Mouse (Mus musculus): ENCODE measurements around the gene Tardbp. TPM values are rescaled to one million over a fixed set of nuclear protein-coding genes. Genes with fewer than 3 reads are reported as not detected.

The Tardbp gene
- total and polyA plus RNA-seq, 3 experiments = 176 to 618 (median 341) TPM

- H3K9me3 ChIP-seq (replicated peaks; ENCODE audit: low read length) = no peaks in the 10 kb centered on the region
- peaks cover 2 to 4% of the 10 kb centered on the region in 2 experiments; a peak in 1 of 4 replicates for H3K4me1 ChIP-seq (ENCODE audit: control insufficient read depth in 1 of 2, insufficient read depth in 2 of 2)
- no peaks in the 10 kb centered on the region for H3K36me3 ChIP-seq (replicated peaks in 1 of 2; ENCODE audit: control insufficient read depth in 1 of 2, insufficient read depth in 1 of 2, low read length in 1 of 2)
- no peak overlapping the region for H3K4me3 ChIP-seq (replicated peaks in 1 of 3; ENCODE audit: low read depth in 2 of 3, low read length in 2 of 3, poor library complexity in 1 of 3)
- DNase-seq (ENCODE audit: extremely low read depth) = no peak
- no peak overlapping the region for H3K27ac ChIP-seq (ENCODE audit: insufficient read depth, low read depth)
- H3K27me3 ChIP-seq (replicated peaks) = peaks cover 57% of the 10 kb centered on the region
- H3K9ac ChIP-seq (ENCODE audit: insufficient read depth, low read depth) = no peak overlapping the region
- H3K79me2 ChIP-seq (replicated peaks; ENCODE audit: control insufficient read depth, extremely low read depth, insufficient read depth, poor library complexity, severe bottlenecking) = no peaks in the 10 kb centered on the region
- H3K4me2 ChIP-seq (ENCODE audit: insufficient read depth, low read depth, poor library complexity, severe bottlenecking) = no peak overlapping the region
- dilution Hi-C loops (cut with MboI; ENCODE audit: extremely low pct_ligation_motif_present, extremely low pct_unique_long_range_greater_than_20kb, low sequenced_read_pairs) (no loop called here), in situ Hi-C loops (cut with MboI; ENCODE audit: low pct_ligation_motif_present, low pct_unique_long_range_greater_than_20kb, low sequenced_read_pairs) (no loop called here)
- TF ChIP-seq CHD1 (IDR thresholded peaks at IDR 0.05; ENCODE audit: low read depth, low read length) = no peak
- no peak for TF ChIP-seq JUND (conservative IDR thresholded peaks at IDR 0.05; ENCODE audit: low read depth, low read length)
- no peak for TF ChIP-seq MEF2A (IDR thresholded peaks at IDR 0.05; ENCODE audit: borderline replicate concordance, low read depth, low read length)
Measured at GRCm38 (mm10) chr4:148660174-148660573, 33.4 kb upstream of the Tardbp start.

- peaks cover 39% of the 10 kb centered on the region for H3K27me3 ChIP-seq (replicated peaks)
- in situ Hi-C loops (cut with MboI; ENCODE audit: low pct_ligation_motif_present, low pct_unique_long_range_greater_than_20kb, low sequenced_read_pairs) (no loop called here), dilution Hi-C loops (cut with MboI; ENCODE audit: extremely low pct_ligation_motif_present, extremely low pct_unique_long_range_greater_than_20kb, low sequenced_read_pairs) (no loop called here)
- H3K4me2 ChIP-seq (ENCODE audit: insufficient read depth, low read depth, poor library complexity, severe bottlenecking) = no peak overlapping the region
- H3K27ac ChIP-seq (ENCODE audit: insufficient read depth, low read depth) = no peak overlapping the region
- peaks cover 11% of the 10 kb centered on the region for H3K9me3 ChIP-seq (replicated peaks; ENCODE audit: low read length)
- no peak overlapping the region for H3K4me3 ChIP-seq (replicated peaks in 1 of 3; ENCODE audit: low read depth in 2 of 3, low read length in 2 of 3, poor library complexity in 1 of 3)
- H3K9ac ChIP-seq (ENCODE audit: insufficient read depth, low read depth) = no peak overlapping the region
- no peaks in the 10 kb centered on the region for H3K79me2 ChIP-seq (replicated peaks; ENCODE audit: control insufficient read depth, extremely low read depth, insufficient read depth, poor library complexity, severe bottlenecking)
- peaks cover 2 to 4% of the 10 kb centered on the region in 2 experiments; a peak in 1 of 4 replicates for H3K4me1 ChIP-seq (ENCODE audit: control insufficient read depth in 1 of 2, insufficient read depth in 2 of 2)
- no peaks in the 10 kb centered on the region for H3K36me3 ChIP-seq (replicated peaks in 1 of 2; ENCODE audit: control insufficient read depth in 1 of 2, insufficient read depth in 1 of 2, low read length in 1 of 2)
- DNase-seq (ENCODE audit: extremely low read depth) = no peak
- no peak for TF ChIP-seq NRF1 (IDR thresholded peaks at IDR 0.05; ENCODE audit: low read depth, low read length)
- no peak for TF ChIP-seq CHD1 (IDR thresholded peaks at IDR 0.05; ENCODE audit: low read depth, low read length)
- TF ChIP-seq MXI1 (IDR thresholded peaks at IDR 0.05; ENCODE audit: low read depth, low read length) = no peak
- no peak for TF ChIP-seq KAT2A (IDR thresholded peaks at IDR 0.05; ENCODE audit: insufficient replicate concordance, low read length)
- TF ChIP-seq MAFK (IDR thresholded peaks at IDR 0.05; ENCODE audit: insufficient replicate concordance, low read length) = no peak
- no peak for TF ChIP-seq EP300 (IDR thresholded peaks at IDR 0.05; ENCODE audit: low read length)
- TF ChIP-seq USF1 (IDR thresholded peaks at IDR 0.05; ENCODE audit: low read depth, low read length) = no peak
- TF ChIP-seq MEF2A (IDR thresholded peaks at IDR 0.05; ENCODE audit: borderline replicate concordance, low read depth, low read length) = no peak
Measured at GRCm38 (mm10) chr4:148657776-148658175, 31.0 kb upstream of the Tardbp start.

GRCm38 (mm10) chr4:148656691-148657258 lies 30.0 kb upstream of the Tardbp start:
- Histone ChIP-seq H3K27ac (ENCODE audit: insufficient read depth, low read depth) (no peak overlapping the region), H3K4me3 (replicated peaks in 1 of 3; ENCODE audit: low read depth in 2 of 3, low read length in 2 of 3, poor library complexity in 1 of 3) (no peak overlapping the region), H3K36me3 (replicated peaks in 1 of 2; ENCODE audit: control insufficient read depth in 1 of 2, insufficient read depth in 1 of 2, low read length in 1 of 2) (no peaks in the 10 kb centered on the region), H3K9me3 (replicated peaks; ENCODE audit: low read length) (peaks cover 11% of the 10 kb centered on the region), H3K27me3 (replicated peaks) (peaks cover 31% of the 10 kb centered on the region), H3K9ac (ENCODE audit: insufficient read depth, low read depth) (no peak overlapping the region), H3K4me2 (ENCODE audit: insufficient read depth, low read depth, poor library complexity, severe bottlenecking) (peak overlapping the region; percentile 32; the same call in 1 of the 2 replicates), H3K4me1 (ENCODE audit: control insufficient read depth in 1 of 2, insufficient read depth in 2 of 2) (peaks cover 2 to 4% of the 10 kb centered on the region in 2 experiments; a peak in 1 of 4 replicates), H3K79me2 (replicated peaks; ENCODE audit: control insufficient read depth, extremely low read depth, insufficient read depth, poor library complexity, severe bottlenecking) (no peaks in the 10 kb centered on the region)
- TF ChIP-seq POLR2AphosphoS2 (IDR thresholded peaks at IDR 0.05; ENCODE audit: low read depth, low read length) = no peak
- TF ChIP-seq MXI1 (IDR thresholded peaks at IDR 0.05; ENCODE audit: low read depth, low read length) = no peak
- TF ChIP-seq EP300 (IDR thresholded peaks at IDR 0.05; ENCODE audit: low read length) = no peak
- TF ChIP-seq MEF2A (IDR thresholded peaks at IDR 0.05; ENCODE audit: borderline replicate concordance, low read depth, low read length) = no peak
- TF ChIP-seq USF1 (IDR thresholded peaks at IDR 0.05; ENCODE audit: low read depth, low read length) = no peak
- no peak for TF ChIP-seq ZMIZ1 (IDR thresholded peaks at IDR 0.05; ENCODE audit: low read depth, low read length)
- no peak for TF ChIP-seq TCF12 (IDR thresholded peaks at IDR 0.05; ENCODE audit: low read depth, low read length)
- TF ChIP-seq JUN (IDR thresholded peaks at IDR 0.05; ENCODE audit: insufficient read depth, low read depth, low read length) = no peak
- TF ChIP-seq ZKSCAN1 (IDR thresholded peaks at IDR 0.05; ENCODE audit: borderline replicate concordance, low read depth, low read length) = no peak
- no peak for TF ChIP-seq SIN3A (IDR thresholded peaks at IDR 0.05; ENCODE audit: low read length)
- no peak for TF ChIP-seq CHD1 (IDR thresholded peaks at IDR 0.05; ENCODE audit: low read depth, low read length)
- TF ChIP-seq UBTF (IDR thresholded peaks at IDR 0.05; ENCODE audit: low read depth, low read length) = no peak
- no peak for TF ChIP-seq E2F4 (IDR thresholded peaks at IDR 0.05; ENCODE audit: insufficient replicate concordance, low read depth, low read length)
- TF ChIP-seq CTCF (conservative IDR thresholded peaks at IDR 0.05 in 1 of 2, IDR thresholded peaks at IDR 0.05 in 1 of 2; ENCODE audit: low read depth in 2 of 2, low read length in 2 of 2) = no peak
- no peak for TF ChIP-seq IRF4 (IDR thresholded peaks at IDR 0.05; ENCODE audit: low read depth, low read length)
- TF ChIP-seq NELFE (IDR thresholded peaks at IDR 0.05; ENCODE audit: low read depth, low read length) = no peak
- TF ChIP-seq ELF1 (IDR thresholded peaks at IDR 0.05; ENCODE audit: low read depth, low read length) = no peak
- TF ChIP-seq ETS1 (conservative IDR thresholded peaks at IDR 0.05; ENCODE audit: low read depth, low read length) = no peak
- DNase-seq (ENCODE audit: extremely low read depth) = no peak
- in situ Hi-C loops (cut with MboI; ENCODE audit: low pct_ligation_motif_present, low pct_unique_long_range_greater_than_20kb, low sequenced_read_pairs) = no loop called here
- dilution Hi-C loops (cut with MboI; ENCODE audit: extremely low pct_ligation_motif_present, extremely low pct_unique_long_range_greater_than_20kb, low sequenced_read_pairs) = no loop called here
